Mouse (Mus musculus) layer of hippocampus, adult 9-10 months (tissue): ENCODE measurements around the gene Nutm1.
A peak's percentile ranks its signal among the peaks of the same experiment; 100 is the strongest.
"Not testable (repeated sequence)": the region's sequence is repeated elsewhere in the genome, so short reads cannot be mapped to it uniquely, and the experiment has no call there.

Experiments used
- DNase-seq: peaks from one replicate; pipeline ENCODE4 v3.0.0; 2022; ENCODE audit warnings: low spot score

Gene Nutm1

DNA sequence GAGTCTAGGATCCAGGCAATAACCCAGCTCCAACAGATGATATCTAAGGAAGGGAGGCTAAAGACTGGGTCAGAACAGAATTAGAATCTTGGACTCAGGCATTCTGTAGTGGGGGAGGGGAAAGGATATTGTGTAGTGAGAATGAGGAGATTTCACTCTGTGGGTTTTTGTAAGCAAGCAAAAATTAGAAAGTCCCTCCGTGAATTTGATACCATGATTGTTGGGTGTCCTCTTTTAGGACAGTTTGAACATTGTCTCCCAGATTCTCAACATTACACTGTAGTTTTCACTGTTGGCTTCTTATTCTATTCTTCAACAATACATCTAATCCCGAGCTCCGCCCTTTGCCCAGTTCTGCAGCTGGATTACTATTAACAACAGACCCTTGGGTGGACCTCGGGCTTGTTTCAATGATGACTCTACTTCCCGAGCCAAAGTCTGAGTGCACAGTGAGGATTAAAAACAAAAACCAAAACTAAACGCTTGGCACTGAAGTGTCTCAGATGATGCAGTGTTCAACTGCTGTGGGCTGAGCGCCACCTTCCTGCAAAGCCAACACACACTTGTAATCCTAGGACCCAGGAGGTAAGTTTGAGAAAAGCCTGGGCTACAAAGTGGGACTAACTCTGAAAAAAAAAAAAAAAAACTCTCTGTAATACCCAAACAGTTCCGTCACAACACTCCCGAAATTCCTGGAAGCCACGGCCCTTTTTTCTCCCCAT is at the start of gene Nutm1:
TSS of gene Nutm1 (minus strand) at position 51 of the 722 bp plus-strand sequence.
- no peak for DNase-seq

DNA sequence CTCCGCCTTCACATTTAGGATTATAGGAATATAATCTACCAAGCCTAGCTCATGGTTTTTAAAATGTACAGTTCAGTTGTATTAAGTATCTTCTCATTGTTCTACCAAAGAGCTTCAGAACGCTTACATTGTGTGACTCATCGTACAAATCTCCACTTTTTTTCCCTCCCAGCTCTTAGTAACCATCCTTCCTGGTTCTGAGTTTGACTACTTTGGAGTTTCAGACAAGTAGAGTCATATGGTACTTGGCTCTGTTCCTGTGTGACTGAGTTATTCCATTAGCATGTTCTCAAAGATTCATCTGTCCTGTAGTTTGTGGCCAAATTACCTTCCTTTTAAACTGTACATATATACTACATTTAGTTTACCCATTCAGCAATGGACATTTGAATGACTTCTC is 49.6 kb upstream of the Nutm1 start:
- DNase-seq, result peak; percentile 31

DNA sequence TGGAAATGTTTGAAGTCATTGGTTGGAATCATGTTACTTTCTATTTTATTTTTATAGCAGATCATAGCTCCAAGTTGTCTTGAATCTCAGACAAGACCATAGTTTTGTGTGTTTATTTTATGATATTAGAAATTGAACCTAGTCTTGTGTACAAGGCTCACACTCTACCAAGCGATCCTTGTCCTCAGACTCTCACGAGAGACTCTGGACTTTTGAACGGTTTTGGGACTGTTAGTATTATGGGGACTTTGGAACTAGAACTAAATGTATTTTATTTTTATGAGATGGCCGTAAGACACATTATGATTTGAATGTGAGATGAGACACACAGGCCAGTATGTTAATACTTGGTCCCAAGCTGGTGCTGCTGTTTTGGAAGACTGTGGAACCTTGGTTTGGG is 39.1 kb upstream of the Nutm1 start:
- no peak for DNase-seq

DNA sequence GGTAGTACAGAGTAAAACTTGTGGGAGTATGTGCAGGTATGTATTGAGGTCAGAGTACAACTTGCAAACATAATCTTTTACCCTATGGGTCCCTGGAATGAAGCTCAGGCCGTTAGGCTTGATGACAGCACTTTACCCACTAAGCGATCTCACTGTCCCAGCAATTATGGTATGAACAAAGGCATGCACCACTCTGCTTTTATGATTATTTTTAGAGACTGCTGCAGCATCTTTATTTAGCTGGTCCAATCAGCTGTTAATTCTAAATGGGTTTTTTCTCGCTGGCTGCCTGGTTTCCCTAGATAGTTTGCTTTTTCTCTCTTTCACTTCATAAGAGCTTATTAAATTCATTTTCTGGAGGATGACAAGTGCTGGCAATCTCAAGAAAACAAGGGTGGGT is 37.1 kb upstream of the Nutm1 start:
- DNase-seq, result no peak

DNA sequence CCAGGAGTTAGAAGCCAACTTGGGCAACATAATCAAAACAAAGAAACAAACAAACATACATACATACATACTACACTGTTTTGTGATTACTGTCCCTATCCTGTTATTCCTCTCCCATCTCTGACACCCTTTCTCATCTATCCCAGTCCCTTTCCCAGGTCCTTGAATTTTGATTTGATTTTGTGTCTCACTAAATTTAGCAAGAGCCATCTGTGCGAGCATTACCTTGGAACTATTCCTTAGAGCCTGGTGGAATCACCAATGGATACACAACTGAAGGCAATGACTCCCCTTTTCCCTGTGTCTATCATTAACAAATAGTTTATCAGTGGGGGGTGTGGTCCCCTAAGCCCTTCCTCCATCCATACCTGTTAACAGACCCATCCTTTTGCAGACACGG is 33.7 kb upstream of the Nutm1 start:
- no peak for DNase-seq

DNA sequence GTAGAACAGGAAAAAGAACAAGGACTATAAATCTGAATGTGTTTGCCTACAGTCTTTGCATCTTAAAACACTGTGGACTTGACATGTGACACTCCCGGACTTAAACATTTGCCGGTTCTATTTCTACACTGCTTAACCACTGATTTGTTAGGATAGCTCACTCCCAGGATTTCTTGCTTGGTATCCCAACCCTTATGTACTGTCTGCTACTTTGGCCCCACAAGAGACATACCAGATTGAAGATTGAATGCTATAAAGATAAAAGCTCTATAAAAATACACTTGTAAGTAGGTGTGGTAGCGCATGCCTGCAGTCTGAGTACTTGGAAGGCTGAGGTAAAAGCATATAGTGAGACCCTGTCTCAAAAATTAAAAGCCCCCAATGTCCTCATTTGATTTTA is 30.4 kb upstream of the Nutm1 start:
- no peak for DNase-seq

DNA sequence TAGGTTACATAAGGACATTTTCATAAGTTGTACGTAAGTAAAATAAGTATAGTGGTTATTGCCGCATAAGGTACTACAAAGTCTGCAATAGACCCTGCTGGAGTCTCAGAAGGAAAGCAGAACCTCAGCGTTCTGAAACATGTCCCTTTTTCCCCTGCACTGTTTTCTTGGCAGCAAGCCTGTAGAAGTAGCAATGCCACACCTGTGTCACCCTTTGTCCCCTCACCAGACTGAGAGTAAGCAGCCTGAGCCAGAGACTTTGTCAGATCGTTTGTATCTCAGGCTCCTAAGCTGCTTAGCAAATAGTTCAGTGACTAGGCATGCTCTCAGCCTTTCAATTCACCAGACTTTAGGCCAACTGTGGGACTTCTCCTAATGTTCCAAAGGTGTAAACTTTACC is 28.0 kb upstream of the Nutm1 start:
- no peak for DNase-seq

DNA sequence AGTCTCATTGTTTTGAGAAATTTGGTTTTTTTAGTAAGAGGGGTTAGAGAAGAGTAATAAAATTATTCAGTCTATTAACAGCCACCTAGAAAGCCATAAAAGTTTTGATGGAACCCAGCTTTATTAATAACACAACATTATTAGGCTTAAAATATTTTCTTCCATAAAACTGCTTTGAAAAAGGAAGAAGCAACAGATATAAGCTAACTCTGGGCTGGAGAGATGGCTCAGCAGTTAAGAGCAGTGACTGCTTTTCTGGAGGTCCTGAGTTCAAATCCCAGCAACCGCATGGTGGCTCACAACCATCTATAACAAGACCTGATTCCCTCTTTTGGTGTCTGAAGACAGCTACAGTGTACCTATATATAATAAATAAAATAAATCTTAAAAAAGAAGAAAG is 27.0 kb upstream of the Nutm1 start:
- not testable (repeated sequence) for DNase-seq

DNA sequence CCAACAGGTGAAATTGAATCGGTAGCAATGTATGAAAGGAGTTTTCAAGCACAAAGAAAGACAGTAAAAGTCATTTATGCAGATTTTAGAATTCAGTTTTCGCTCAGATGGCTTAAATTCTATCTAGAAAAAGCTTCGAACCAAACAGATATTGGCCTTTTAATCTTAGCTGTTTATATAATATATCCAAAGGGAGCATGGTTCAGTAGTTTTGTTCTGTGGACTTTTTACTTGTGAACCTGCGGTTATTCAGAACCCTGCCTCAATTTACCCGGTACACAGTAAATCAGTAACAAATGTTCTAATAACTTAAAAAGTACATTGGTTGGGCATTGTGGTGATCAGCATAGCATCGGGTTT is 25.9 kb upstream of the Nutm1 start:
- DNase-seq, result no peak

DNA sequence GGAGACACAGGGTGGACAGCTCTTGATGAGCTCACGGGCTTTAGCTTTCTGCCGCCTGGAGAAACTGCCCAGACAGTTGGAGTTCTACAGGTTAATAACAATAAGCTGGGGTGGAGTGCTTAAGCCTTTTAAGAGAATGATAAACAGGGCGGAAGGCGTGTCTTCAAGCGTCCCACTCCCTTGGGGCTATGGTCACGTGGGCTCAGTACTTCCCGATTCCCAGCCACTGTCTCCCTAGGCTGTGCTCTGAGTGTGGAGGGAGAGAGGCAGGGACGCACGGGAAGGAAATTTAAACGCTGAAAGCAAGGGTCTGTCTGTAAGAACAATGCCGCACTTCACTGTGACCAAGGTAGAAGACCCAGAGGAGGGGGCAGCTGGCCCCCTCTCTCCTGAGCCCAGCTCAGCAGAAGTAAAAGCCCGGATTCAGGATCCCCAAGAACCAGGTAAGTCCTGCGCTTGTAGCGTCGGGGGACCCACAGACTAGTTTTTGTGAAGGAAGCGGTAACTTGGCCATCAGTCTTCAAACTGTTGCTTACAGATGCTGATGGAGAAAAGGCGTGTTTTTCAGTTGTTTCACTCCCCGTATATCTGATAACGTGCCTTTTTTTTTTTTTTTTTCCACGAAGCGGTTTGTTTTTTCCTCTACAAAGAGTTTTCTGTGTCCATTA is 25.4 kb upstream of the Nutm1 start:
- DNase-seq, result no peak

DNA sequence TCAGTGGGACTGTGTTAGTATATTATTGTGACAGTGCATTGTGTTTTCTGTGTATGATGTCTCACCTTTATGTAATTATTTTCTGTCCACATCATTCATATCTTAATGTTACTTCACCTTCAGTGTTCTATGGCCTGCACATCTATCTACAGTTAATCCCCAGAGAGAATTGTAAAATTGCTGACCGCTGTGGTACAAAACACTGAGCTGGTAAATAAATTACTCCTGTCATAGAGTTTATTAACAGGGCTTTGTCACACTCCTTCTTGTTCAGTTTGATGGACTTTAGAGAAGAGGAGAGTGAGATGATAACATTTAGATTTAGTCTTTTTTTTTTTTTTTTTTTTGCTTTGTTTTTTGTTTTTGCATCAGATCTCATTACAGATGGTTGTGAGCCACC is 23.8 kb upstream of the Nutm1 start:
- DNase-seq, result no peak

DNA sequence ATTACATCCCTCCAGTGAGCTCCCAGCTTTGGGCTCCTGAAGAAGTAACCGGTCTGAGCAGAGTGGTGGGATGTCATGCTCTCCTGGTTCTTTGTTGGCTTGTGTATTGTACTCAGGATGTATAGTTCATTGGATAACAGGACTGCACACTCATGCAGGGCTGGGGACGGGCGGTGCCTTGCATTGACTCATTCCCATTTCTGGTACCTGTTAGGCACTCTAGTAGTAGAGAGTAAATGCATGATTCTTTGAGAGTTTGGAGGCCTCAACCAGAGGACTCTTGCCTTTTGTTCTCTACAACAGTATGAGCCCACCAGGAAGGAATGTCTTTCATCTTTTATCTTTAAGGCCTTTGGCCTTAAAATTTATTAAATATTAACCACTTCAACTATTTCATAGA is 17.8 kb upstream of the Nutm1 start:
- no peak for DNase-seq

DNA sequence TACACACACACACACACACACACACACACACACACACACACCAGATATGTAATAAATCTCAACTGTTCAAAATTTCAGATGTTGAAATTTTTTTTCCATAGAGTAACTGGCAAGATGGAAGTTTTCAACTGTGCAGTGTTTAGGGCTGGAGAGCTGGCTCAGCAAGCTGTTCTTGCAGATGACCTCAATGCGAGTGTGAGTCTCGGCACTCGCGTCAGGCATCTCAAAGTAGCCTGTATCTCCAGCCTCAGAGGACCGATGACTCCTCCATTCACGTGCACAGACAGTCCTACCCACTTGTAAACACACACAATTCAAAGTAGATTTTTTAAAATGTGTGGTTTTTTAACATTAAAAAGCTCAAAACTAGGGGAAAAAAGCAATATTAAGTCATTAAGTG is 14.4 kb upstream of the Nutm1 start:
- no peak for DNase-seq

DNA sequence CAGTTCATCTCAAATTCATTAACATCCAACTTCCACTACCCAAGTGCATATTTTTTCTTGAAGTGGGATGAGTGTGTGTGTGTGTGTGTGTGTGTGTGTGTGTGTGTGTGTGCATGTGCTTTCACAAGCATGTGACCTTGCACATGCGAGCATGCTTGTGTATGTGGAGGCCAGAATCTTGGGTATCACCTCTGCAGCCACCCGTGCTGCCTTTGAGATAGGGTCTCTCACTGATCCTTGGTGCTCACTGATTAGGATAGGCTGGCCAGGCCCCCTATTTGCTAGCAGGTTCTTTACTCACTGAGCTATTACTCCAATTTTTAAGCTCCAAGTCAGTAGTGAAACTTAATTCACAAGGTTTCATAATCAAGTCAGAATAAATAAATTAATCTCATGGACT is 13.8 kb upstream of the Nutm1 start:
- no peak for DNase-seq

DNA sequence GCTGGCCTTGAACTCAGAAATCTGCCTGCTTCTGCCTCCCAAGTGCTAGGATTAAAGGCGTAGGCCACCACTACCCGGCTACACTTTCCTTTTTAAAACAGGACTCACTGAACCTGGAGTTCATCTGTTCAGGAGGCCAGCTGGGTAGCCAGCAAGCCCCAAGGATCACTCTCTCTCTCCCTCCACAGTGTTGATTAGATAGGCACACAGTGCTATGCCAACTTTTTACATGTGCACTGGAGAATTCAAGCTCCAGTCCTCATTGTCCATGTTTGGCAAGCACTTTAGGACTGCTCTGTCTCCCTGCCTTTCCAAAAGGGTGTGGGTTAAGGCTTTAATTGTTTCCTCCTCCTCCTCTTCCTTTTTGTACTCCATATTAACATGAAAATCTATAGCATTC is 10.9 kb upstream of the Nutm1 start:
- DNase-seq, result no peak

DNA sequence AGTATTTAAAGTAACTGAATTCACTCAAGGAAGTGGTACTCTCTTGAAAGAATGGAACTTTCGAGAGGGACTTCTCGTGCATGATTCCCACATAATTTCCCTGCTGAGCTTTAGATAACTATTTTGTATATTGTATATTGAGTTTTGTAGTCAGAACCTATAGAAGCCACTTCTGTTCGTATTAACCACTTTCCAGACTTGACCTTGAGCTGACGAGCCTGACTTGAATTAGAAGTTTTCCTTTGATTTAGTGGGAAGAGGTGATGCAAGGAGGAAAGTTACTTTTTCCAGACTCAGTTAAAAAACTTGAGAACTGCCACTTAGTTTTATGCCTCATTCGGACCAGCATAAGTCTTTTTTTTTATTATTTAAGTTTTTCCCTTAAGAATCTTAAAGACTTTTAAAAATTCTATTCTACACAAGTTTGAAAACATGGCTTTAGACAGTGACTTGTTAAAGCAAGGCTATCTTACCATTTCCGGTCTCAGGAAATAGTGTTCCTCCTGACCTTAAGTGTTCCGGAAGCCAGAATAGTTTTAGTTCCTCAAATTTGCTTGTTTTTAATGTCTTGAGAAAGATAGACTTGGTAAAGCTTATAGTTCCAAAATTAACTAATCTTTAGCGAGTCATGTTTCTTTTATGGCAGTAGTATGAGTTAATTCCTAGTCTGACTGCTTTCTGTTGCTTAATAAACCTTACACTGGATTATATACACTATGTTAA is 8.6 kb upstream of the Nutm1 start:
- no peak for DNase-seq

DNA sequence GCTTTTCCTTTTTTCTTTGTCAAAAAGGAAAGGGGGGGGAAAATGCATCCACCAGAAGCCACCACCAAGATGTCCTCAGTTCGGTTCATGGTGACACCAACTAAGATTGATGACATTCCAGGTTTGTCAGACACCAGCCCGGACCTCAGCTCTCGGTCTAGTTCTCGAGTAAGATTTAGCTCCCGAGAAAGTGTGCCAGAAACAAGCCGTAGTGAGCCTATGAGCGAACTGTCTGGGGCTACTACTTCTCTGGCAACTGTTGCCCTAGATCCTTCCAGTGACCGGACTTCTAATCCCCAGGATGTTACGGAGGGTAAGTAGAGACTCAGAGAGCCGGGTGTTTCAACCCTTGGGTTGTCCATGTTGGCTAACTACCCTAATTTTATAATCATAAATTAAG is 7.7 kb upstream of the Nutm1 start:
- no peak for DNase-seq

DNA sequence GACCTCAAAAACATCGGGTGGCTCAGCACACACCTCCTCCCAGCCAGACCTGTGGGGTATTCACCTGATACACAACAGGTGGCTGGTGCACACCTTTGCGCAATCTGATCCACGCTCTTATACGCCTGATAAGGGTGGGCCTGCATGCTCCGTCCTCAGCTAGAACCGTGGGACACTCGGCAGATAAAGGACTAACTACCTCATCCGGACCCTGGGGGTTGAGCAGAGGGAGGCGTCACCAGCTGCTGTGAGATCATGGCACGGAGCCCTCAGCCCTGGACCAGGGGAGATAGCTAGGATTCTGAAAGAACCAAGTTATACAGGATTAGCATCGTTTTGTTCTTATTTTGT is 7.1 kb upstream of the Nutm1 start, which contains the start of gene Gm21985:
TSS of gene Gm21985 (plus strand) at position 73 of the 351 bp plus-strand sequence.
- peak; percentile 16 for DNase-seq

DNA sequence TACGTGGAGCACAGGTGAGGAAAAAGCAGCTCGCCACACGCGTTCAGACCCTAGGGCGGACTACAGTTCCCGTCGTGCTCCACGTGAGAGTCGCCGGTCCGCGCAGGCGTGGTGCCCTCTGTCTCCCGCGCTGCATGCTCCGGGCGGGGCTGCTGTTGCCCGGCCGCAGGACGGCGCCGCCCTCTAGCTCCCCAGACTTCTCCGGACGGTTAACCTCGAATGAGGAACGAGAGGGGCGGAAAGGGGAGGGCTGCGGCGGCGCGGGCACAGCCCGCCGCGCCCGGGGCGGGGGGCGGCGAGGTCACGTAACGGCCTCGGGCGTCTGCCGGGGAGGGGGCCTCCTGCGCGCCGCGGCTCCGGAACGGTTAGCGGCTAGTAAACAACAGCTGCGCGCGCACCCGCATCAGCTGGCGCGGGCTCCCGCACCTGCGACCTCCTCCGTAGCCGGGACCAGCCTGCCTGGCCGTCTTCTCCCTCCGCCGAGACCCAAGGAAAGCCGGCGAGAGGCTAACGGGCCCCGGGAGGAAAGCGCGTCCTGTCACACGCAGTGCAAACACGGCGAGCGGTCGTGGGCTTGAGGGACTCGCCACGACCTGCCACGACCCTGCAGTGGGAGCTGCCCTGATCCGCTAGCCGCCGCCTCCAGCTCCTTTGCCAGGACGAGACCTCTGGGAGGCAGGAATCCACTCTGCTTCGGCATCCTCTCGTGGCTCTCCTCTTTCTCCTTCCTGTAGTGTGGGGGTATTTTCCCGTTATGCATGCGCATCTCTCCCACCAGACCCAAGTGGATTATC is 6.6 kb upstream of the Nutm1 start, which contains the start of gene Slc12a6:
TSS of gene Slc12a6 (plus strand) at position 378 of the 794 bp plus-strand sequence.
- peak; percentile 67 for DNase-seq

DNA sequence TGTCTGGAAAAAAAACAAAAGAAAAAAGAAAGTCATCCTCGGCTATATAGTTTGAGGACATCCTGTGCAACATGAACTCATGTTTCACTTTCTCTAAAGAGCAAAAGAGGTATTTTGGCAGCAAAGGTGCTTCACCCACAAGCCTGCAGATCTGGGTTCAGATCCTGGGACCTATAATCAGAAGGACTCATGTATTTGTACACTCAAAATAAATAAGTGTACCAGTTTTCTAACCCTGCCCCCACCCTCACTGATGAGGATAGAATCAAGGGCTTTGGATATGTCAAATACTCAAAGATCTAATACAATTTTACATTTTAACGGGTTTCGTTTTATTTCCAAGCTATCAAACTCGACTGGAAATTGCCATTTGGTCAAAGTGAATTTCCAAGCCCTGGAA is 5.3 kb upstream of the Nutm1 start:
- no peak for DNase-seq

DNA sequence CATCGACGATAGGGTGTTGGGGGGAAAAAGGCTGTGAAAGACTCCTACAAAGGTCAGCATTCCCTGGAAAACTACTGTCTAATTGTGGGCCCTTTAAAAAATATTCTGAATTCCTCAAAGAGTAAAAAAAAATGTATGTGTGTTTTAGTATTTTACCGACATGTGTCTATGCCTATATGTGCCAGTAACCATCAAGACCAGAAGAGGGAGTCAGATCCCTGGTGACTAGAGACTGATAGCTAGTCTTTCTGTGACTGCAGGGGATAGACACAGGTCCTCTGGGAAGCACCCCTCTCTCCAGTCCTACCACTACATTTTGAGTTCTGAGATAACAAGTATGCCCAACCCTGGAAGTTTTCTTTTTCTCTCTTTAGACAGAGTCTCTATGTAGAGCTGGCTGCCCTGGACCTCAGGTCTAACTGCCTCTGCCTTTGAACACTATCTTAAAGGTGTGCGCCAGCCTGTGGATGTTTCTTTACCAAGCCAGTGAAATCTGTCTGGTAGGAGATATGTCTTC is 3.7 kb upstream of the Nutm1 start:
- no peak for DNase-seq
